28 mouse cellular contexts compared by ENCODE assay signal in the genomic region with DNA sequence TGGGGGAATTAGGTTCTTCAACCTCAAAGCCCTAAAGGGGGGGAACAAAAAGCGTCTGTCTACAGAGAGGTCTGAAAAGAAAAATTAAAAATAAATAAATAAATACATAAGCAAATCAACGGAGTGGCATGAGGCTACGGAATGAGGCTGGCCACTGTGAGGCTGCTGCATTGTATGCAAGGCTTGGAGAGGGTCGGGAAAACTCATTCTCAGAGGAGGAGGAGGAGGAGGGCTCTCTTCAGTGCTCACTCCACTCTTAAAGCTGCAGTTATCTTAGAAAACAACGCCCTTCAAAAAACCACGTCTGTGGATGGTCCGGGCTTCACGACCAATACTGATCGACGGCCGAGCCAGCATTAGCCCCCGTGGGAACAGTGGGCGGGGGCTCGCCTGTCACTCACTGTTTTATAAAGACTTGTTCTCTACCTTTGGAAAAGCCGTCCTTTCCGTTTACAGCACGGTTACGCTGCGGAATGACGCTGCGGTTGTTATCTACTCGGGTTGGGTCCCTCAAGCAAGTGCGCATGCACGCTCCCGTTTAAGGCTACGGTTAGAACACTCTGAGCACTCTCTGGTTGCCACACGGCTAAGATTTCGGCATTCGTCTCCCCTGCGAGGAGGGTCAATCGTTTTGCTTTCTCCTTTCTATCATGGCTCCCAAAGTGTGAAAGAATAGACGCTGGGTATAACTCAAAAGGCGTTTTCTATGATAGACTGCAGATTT.
DNase-seq lines count a peak whose midpoint lies in the region; ATAC-seq lines count a peak whose summit lies in the region.
"Had no signal": no experiment of that assay in that cellular context is flagged by ENCODE, and none has a peak within 500 bp of the region (broad histone marks: within the 10 kb centered on the region; RNA-seq: fewer than 3 reads in every experiment).

No protein-coding gene starts in this region.

- H3K4me1 ChIP-seq in midbrain, embryonic 12.5 days, result no peaks in the 10 kb centered on the region
- H3K4me1 ChIP-seq in midbrain, embryonic 10.5 days, result no peaks in the 10 kb centered on the region
- H3K4me1 ChIP-seq in hindbrain, embryonic 15.5 days (replicated peaks), result no peaks in the 10 kb centered on the region
- no peaks in the 10 kb centered on the region for H3K4me1 ChIP-seq in midbrain, embryonic 16.5 days (ENCODE audit: control insufficient read depth, insufficient read depth, low read length)
- H3K4me1 ChIP-seq: embryonic facial prominence, embryonic 12.5 days; lung, embryonic 15.5 days; megakaryocyte, embryonic 14.5 days; neural tube, embryonic 15.5 days had no signal

- H3K27me3 ChIP-seq in midbrain, embryonic 12.5 days, result no peaks in the 10 kb centered on the region
- no peaks in the 10 kb centered on the region for H3K27me3 ChIP-seq in midbrain, embryonic 10.5 days (ENCODE audit: low read depth, poor library complexity, severe bottlenecking)
- no peaks in the 10 kb centered on the region for H3K27me3 ChIP-seq in hindbrain, embryonic 15.5 days
- no peaks in the 10 kb centered on the region for H3K27me3 ChIP-seq in midbrain, embryonic 16.5 days (ENCODE audit: control insufficient read depth, insufficient read depth, low read depth, low read length)
- H3K27me3 ChIP-seq: CH12.LX; embryonic facial prominence, embryonic 12.5 days; lung, embryonic 15.5 days; megakaryocyte, embryonic 14.5 days; neural tube, embryonic 15.5 days had no signal

- H3K9me3 ChIP-seq in midbrain, embryonic 12.5 days, result no peaks in the 10 kb centered on the region
- H3K9me3 ChIP-seq in midbrain, embryonic 10.5 days (replicated peaks), result no peaks in the 10 kb centered on the region; the same call in 1 of the 2 replicates
- H3K9me3 ChIP-seq in hindbrain, embryonic 15.5 days, result no peaks in the 10 kb centered on the region
- H3K9me3 ChIP-seq in midbrain, embryonic 16.5 days (replicated peaks; ENCODE audit: control insufficient read depth, low read length, poor library complexity, severe bottlenecking), result no peaks in the 10 kb centered on the region
- H3K9me3 ChIP-seq: embryonic facial prominence, embryonic 12.5 days; lung, embryonic 15.5 days; neural tube, embryonic 15.5 days had no signal

- ATAC-seq in midbrain, embryonic 12.5 days (ENCODE audit: low FRiP score, low read depth), result 0 out of 2 replicates have a peak, but pooled peaks have one; percentile 16
- ATAC-seq in hindbrain, embryonic 15.5 days (ENCODE audit: low FRiP score, low read depth), result peak; percentile 63
- ATAC-seq in midbrain, embryonic 16.5 days, result 0 out of 2 replicates have a peak, but pooled peaks have one; percentile 48
- ATAC-seq: forebrain, embryonic 14.5 days had no signal

- no peak overlapping the region for H3K27ac ChIP-seq in midbrain, embryonic 12.5 days (replicated peaks)
- H3K27ac ChIP-seq in midbrain, embryonic 10.5 days (replicated peaks), result no peak overlapping the region
- H3K27ac ChIP-seq in hindbrain, embryonic 15.5 days (replicated peaks), result 0 out of 2 replicates have a peak overlapping the region, but pooled peaks have one; percentile 29
- H3K27ac ChIP-seq in midbrain, embryonic 16.5 days (ENCODE audit: low read length), result no peak overlapping the region
- H3K27ac ChIP-seq: embryonic facial prominence, embryonic 12.5 days; gastrocnemius, adult 2 months; neural tube, embryonic 15.5 days had no signal

- no peak overlapping the region for H3K4me3 ChIP-seq in midbrain, embryonic 12.5 days
- H3K4me3 ChIP-seq in midbrain, embryonic 10.5 days, result no peak overlapping the region
- 0 out of 2 replicates have a peak overlapping the region, but pooled peaks have one; percentile 12 for H3K4me3 ChIP-seq in hindbrain, embryonic 15.5 days
- H3K4me3 ChIP-seq in midbrain, embryonic 16.5 days (ENCODE audit: low read depth, low read length), result no peak overlapping the region
- H3K4me3 ChIP-seq: embryonic facial prominence, embryonic 12.5 days; gastrocnemius, adult 2 months; lung, embryonic 15.5 days; megakaryocyte, embryonic 14.5 days; neural tube, embryonic 15.5 days had no signal

- H3K9ac ChIP-seq in midbrain, embryonic 12.5 days (replicated peaks), result no peak overlapping the region
- no peak overlapping the region for H3K9ac ChIP-seq in hindbrain, embryonic 15.5 days
- no peak overlapping the region for H3K9ac ChIP-seq in midbrain, embryonic 16.5 days (ENCODE audit: low read depth, low read length)
- H3K9ac ChIP-seq: embryonic facial prominence, embryonic 12.5 days; lung, embryonic 15.5 days; neural tube, embryonic 15.5 days had no signal

- intact Hi-C loops in heart, postnatal 25 days (cut with DNase I), result no loop called here

- no peak overlapping the region for H3K4me2 ChIP-seq in midbrain, embryonic 12.5 days (replicated peaks)
- 0 out of 2 replicates have a peak overlapping the region, but pooled peaks have one; percentile 2 for H3K4me2 ChIP-seq in hindbrain, embryonic 15.5 days
- H3K4me2 ChIP-seq in midbrain, embryonic 16.5 days (ENCODE audit: low read length), result no peak overlapping the region; the same call in 1 of the 2 replicates
- H3K4me2 ChIP-seq: embryonic facial prominence, embryonic 12.5 days; lung, embryonic 15.5 days; neural tube, embryonic 15.5 days had no signal

- WGBS in midbrain, embryonic 12.5 days, result 87% methylated on average over 33 of the region's 33 CpGs
- WGBS in midbrain, embryonic 10.5 days, result 88% methylated on average over 33 of the region's 33 CpGs
- 82% methylated on average over 33 of the region's 33 CpGs for WGBS in hindbrain, embryonic 15.5 days
- 78% methylated on average over 33 of the region's 33 CpGs for WGBS in midbrain, embryonic 16.5 days

- peak; percentile 79 for DNase-seq in heart, adult 11 months
- no peak for DNase-seq in heart, postnatal 25 days (ENCODE audit: low spot score)
- DNase-seq in midbrain, embryonic 10.5 days (ENCODE audit: low spot score), result no peak
- DNase-seq in cerebellum, adult 11-12 months, result no peak
- DNase-seq in gastrocnemius, postnatal 10 days, result no peak
- DNase-seq: cerebellum, adult 11 months; cerebellum, adult 9-11 months; embryo, embryonic 11 days; gastrocnemius, adult 2 months; heart, postnatal 14 days; kidney, adult 11 months; layer of hippocampus, postnatal 36 days; left cerebral cortex, postnatal 4 days; lung, postnatal 4 days; retina, postnatal 1 day; right cerebral cortex, postnatal 14 days; thymus, adult 18-20 months; thymus, postnatal 25 days had no signal

- peaks cover 90% of the 10 kb centered on the region for H3K36me3 ChIP-seq in midbrain, embryonic 12.5 days
- peaks cover 100% of the 10 kb centered on the region for H3K36me3 ChIP-seq in midbrain, embryonic 10.5 days
- H3K36me3 ChIP-seq in hindbrain, embryonic 15.5 days, result peaks cover 66% of the 10 kb centered on the region
- peaks cover 23% of the 10 kb centered on the region for H3K36me3 ChIP-seq in midbrain, embryonic 16.5 days (ENCODE audit: control insufficient read depth, insufficient read depth, low read length)
- H3K36me3 ChIP-seq: G1E had no signal
